Mouse (Mus musculus) ovary, postnatal 10 days (tissue): ENCODE data around the gene Ipo9.
"Not testable (repeated sequence)": the region's sequence is repeated elsewhere in the genome, so short reads cannot be mapped to it uniquely, and the experiment has no call there.

ENCODE experiments used
- DNase-seq: peaks from one replicate; pipeline ENCODE4 v3.0.0; 2022; ENCODE audit warnings: low spot score

Gene Ipo9

GRCm38 (mm10) chr1:135430669-135431017, 344 bp upstream of the Ipo9 start:
- DNase-seq, result no peak

GRCm38 (mm10) chr1:135427390-135427789, 2.9 kb downstream of the Ipo9 start:
- no peak for DNase-seq

GRCm38 (mm10) chr1:135426645-135427044, 3.7 kb downstream of the Ipo9 start:
- DNase-seq, result no peak

- DNase-seq, result no peak
Observed at GRCm38 (mm10) chr1:135422772-135423171, 7.5 kb downstream of the Ipo9 start.

GRCm38 (mm10) chr1:135413996-135414395, 16.3 kb downstream of the Ipo9 start:
- DNase-seq, result no peak

GRCm38 (mm10) chr1:135412130-135412529, 18.2 kb downstream of the Ipo9 start:
- DNase-seq, result no peak

- DNase-seq, result no peak
Observed at GRCm38 (mm10) chr1:135410967-135411366, 19.3 kb downstream of the Ipo9 start.

GRCm38 (mm10) chr1:135408973-135409372, 21.3 kb downstream of the Ipo9 start:
- DNase-seq, result no peak

- no peak for DNase-seq
Observed at GRCm38 (mm10) chr1:135405356-135405755, 24.9 kb downstream of the Ipo9 start.

- DNase-seq, result no peak
Observed at GRCm38 (mm10) chr1:135401452-135402110, 28.7 kb downstream of the Ipo9 start.

GRCm38 (mm10) chr1:135399466-135399865, 30.8 kb downstream of the Ipo9 start:
- no peak for DNase-seq

GRCm38 (mm10) chr1:135385161-135385560, 45.1 kb downstream of the Ipo9 start:
- DNase-seq, result no peak

- no peak for DNase-seq
Observed at GRCm38 (mm10) chr1:135384171-135384570, 46.1 kb downstream of the Ipo9 start.

GRCm38 (mm10) chr1:135381560-135381959, 48.7 kb downstream of the Ipo9 start:
- DNase-seq, result not testable (repeated sequence)

- DNase-seq, result no peak
Observed at GRCm38 (mm10) chr1:135380071-135380991, 50.0 kb downstream of the Ipo9 start.

GRCm38 (mm10) chr1:135379048-135379447, 51.3 kb downstream of the Ipo9 start:
- no peak for DNase-seq

GRCm38 (mm10) chr1:135378576-135378975, 51.7 kb downstream of the Ipo9 start:
- DNase-seq, result no peak

- peak; percentile 56 for DNase-seq
Observed at GRCm38 (mm10) chr1:135374868-135375581, 55.3 kb downstream of the Ipo9 start, which contains the start of gene Shisa4. Gene Shisa4 (minus strand): TSS chr1:135375237.

- no peak for DNase-seq
Observed at GRCm38 (mm10) chr1:135374175-135374867, 56.0 kb downstream of the Ipo9 start.

GRCm38 (mm10) chr1:135373171-135373677, 57.1 kb downstream of the Ipo9 start:
- no peak for DNase-seq

- DNase-seq, result no peak
Observed at GRCm38 (mm10) chr1:135369415-135369814, 60.9 kb downstream of the Ipo9 start.

GRCm38 (mm10) chr1:135368982-135369381, 61.3 kb downstream of the Ipo9 start:
- no peak for DNase-seq
